Mouse (Mus musculus): ENCODE measurements around the gene Dnah2. TPM values are rescaled to one million over a fixed set of nuclear protein-coding genes. Genes with fewer than 3 reads are reported as not detected.

The Dnah2 gene
- polyA plus RNA-seq, 1 experiment from 2014 or later, result 0.52 TPM

GRCm38 (mm10) chr11:69559183-69559582 is 10.3 kb upstream of the Dnah2 start:
- ATAC-seq (replicated peaks; ENCODE audit: low FRiP score), result 0 out of 2 replicates have a peak, but pooled peaks have one; percentile 29
- Histone ChIP-seq H3K9ac (ENCODE audit: low read depth, low read length) (peak overlapping the region; percentile 10; the same call in 1 of the 2 replicates), H3K27ac (ENCODE audit: low read depth, low read length) (no peak overlapping the region), H3K36me3 (ENCODE audit: control insufficient read depth, insufficient read depth, low read length) (peaks cover 11% of the 10 kb centered on the region; the same call in 1 of the 2 replicates), H3K4me3 (ENCODE audit: low read depth, low read length) (peak overlapping the region; percentile 53), H3K4me2 (peak overlapping the region; percentile 84), H3K4me1 (replicated peaks; ENCODE audit: control insufficient read depth, insufficient read depth, low read length) (peaks cover 33% of the 10 kb centered on the region), H3K9me3 (ENCODE audit: control insufficient read depth, low read length) (no peaks in the 10 kb centered on the region), H3K27me3 (replicated peaks; ENCODE audit: control insufficient read depth, insufficient read depth, low read length) (peaks cover 33% of the 10 kb centered on the region)
- peak; percentile 41 for DNase-seq (ENCODE audit: low spot score)
- WGBS, result 12% methylated on average over 5 of the region's 5 CpGs

GRCm38 (mm10) chr11:69558756-69559155 is 9.8 kb upstream of the Dnah2 start:
- Histone ChIP-seq H3K4me2 (peak overlapping the region; percentile 84), H3K4me3 (ENCODE audit: low read depth, low read length) (peak overlapping the region; percentile 53; the same call in 1 of the 2 replicates), H3K36me3 (ENCODE audit: control insufficient read depth, insufficient read depth, low read length) (peaks cover 11% of the 10 kb centered on the region; the same call in 1 of the 2 replicates), H3K4me1 (replicated peaks; ENCODE audit: control insufficient read depth, insufficient read depth, low read length) (peaks cover 29% of the 10 kb centered on the region), H3K27ac (ENCODE audit: low read depth, low read length) (no peak overlapping the region), H3K27me3 (replicated peaks; ENCODE audit: control insufficient read depth, insufficient read depth, low read length) (peaks cover 33% of the 10 kb centered on the region), H3K9me3 (ENCODE audit: control insufficient read depth, low read length) (no peaks in the 10 kb centered on the region), H3K9ac (ENCODE audit: low read depth, low read length) (no peak overlapping the region; the same call in 1 of the 2 replicates)
- DNase-seq (ENCODE audit: low spot score), result peak; percentile 33
- ATAC-seq (replicated peaks; ENCODE audit: low FRiP score), result no peak
- WGBS, result 14% methylated on average over 6 of the region's 6 CpGs

GRCm38 (mm10) chr11:69557381-69557958 is 8.6 kb upstream of the Dnah2 start:
- H3K4me3 ChIP-seq (ENCODE audit: low read depth, low read length), result no peak overlapping the region
- no peak overlapping the region for H3K9ac ChIP-seq (ENCODE audit: low read depth, low read length)
- H3K4me1 ChIP-seq (replicated peaks; ENCODE audit: control insufficient read depth, insufficient read depth, low read length), result peaks cover 28% of the 10 kb centered on the region

DNA sequence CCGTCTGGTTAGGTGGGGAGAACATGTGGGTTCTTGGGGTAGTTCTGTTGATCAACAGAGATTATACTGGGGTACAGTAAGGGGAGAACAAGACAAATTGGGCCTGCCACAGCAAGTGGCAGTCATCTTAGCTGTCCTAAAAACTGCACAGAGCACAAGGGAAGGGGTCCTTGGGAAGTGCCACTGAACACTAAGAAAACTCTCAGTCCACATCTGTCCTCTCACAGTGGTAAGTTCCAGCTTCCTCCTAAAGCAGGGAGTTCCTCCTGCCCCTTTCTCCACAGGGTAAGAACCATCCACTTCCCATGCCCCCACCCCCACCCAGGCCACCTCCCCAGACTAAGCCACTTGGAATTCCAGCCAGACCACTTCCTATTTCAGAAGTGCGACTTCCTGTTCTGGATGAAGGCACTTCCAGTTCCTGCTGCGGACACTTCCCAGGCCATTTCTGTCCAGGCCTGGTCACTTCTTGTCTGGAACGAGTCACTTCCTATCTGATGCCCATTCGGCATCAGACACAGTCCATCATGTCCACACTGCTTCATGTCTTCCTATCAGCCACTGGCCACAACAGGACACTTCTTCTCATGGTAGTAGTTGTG is 5.7 kb upstream of the Dnah2 start:
- Histone ChIP-seq H3K27ac (ENCODE audit: low read depth, low read length) (no peak overlapping the region), H3K9ac (ENCODE audit: low read depth, low read length) (no peak overlapping the region), H3K4me3 (ENCODE audit: low read depth, low read length) (no peak overlapping the region), H3K36me3 (ENCODE audit: control insufficient read depth, insufficient read depth, low read length) (no peaks in the 10 kb centered on the region), H3K4me1 (replicated peaks; ENCODE audit: control insufficient read depth, insufficient read depth, low read length) (peaks cover 14% of the 10 kb centered on the region), H3K4me2 (no peak overlapping the region), H3K9me3 (ENCODE audit: control insufficient read depth, low read length) (no peaks in the 10 kb centered on the region), H3K27me3 (replicated peaks; ENCODE audit: control insufficient read depth, insufficient read depth, low read length) (peaks cover 22% of the 10 kb centered on the region)
- no peak for ATAC-seq (replicated peaks; ENCODE audit: low FRiP score)
- WGBS, result 54% methylated on average over 5 of the region's 5 CpGs
- DNase-seq (ENCODE audit: low spot score), result peak; percentile 31

More at GRCm38 (mm10) chr11:69557381-69557958, 8.6 kb upstream of the Dnah2 start:
- 46% methylated on average over 14 of the region's 14 CpGs for WGBS
- Histone ChIP-seq H3K36me3 (ENCODE audit: control insufficient read depth, insufficient read depth, low read length) (peaks cover 6% of the 10 kb centered on the region; the same call in 1 of the 2 replicates), H3K4me2 (no peak overlapping the region), H3K27me3 (replicated peaks; ENCODE audit: control insufficient read depth, insufficient read depth, low read length) (peaks cover 33% of the 10 kb centered on the region), H3K27ac (ENCODE audit: low read depth, low read length) (no peak overlapping the region), H3K9me3 (ENCODE audit: control insufficient read depth, low read length) (no peaks in the 10 kb centered on the region)
- DNase-seq (ENCODE audit: low spot score) (peak; percentile 33), ATAC-seq (replicated peaks; ENCODE audit: low FRiP score) (no peak)

GRCm38 (mm10) chr11:69553341-69553721 is 4.4 kb upstream of the Dnah2 start:
- no peak for ATAC-seq (replicated peaks; ENCODE audit: low FRiP score)
- H3K36me3 ChIP-seq (ENCODE audit: control insufficient read depth, insufficient read depth, low read length), result no peaks in the 10 kb centered on the region
- WGBS, result 34% methylated on average over 2 of the region's 2 CpGs
- DNase-seq (ENCODE audit: low spot score), result no peak
- no peaks in the 10 kb centered on the region for H3K9me3 ChIP-seq (ENCODE audit: control insufficient read depth, low read length)
- no peak overlapping the region for H3K4me3 ChIP-seq (ENCODE audit: low read depth, low read length)
- H3K27me3 ChIP-seq (replicated peaks; ENCODE audit: control insufficient read depth, insufficient read depth, low read length), result peaks cover 27% of the 10 kb centered on the region
- H3K4me2 ChIP-seq, result no peak overlapping the region
- no peak overlapping the region for H3K27ac ChIP-seq (ENCODE audit: low read depth, low read length)
- H3K4me1 ChIP-seq (replicated peaks; ENCODE audit: control insufficient read depth, insufficient read depth, low read length), result peaks cover under 1% of the 10 kb centered on the region; the same call in 1 of the 2 replicates
- H3K9ac ChIP-seq (ENCODE audit: low read depth, low read length), result no peak overlapping the region

- peaks cover 28% of the 10 kb centered on the region for H3K27me3 ChIP-seq (replicated peaks; ENCODE audit: control insufficient read depth, insufficient read depth, low read length)
- H3K27ac ChIP-seq (ENCODE audit: low read depth, low read length), result no peak overlapping the region
- no peaks in the 10 kb centered on the region for H3K9me3 ChIP-seq (ENCODE audit: control insufficient read depth, low read length)
- ATAC-seq (replicated peaks; ENCODE audit: low FRiP score) (no peak), DNase-seq (ENCODE audit: low spot score) (peak; percentile 32)
- WGBS, result 37% methylated on average over 14 of the region's 14 CpGs
- H3K9ac ChIP-seq (ENCODE audit: low read depth, low read length), result no peak overlapping the region
- no peaks in the 10 kb centered on the region; the same call in 1 of the 2 replicates for H3K4me1 ChIP-seq (replicated peaks; ENCODE audit: control insufficient read depth, insufficient read depth, low read length)
- no peaks in the 10 kb centered on the region for H3K36me3 ChIP-seq (ENCODE audit: control insufficient read depth, insufficient read depth, low read length)
- H3K4me2 ChIP-seq, result no peak overlapping the region
- H3K4me3 ChIP-seq (ENCODE audit: low read depth, low read length), result no peak overlapping the region
Measured at GRCm38 (mm10) chr11:69552622-69553340, 3.9 kb upstream of the Dnah2 start.

- Histone ChIP-seq H3K9ac (ENCODE audit: low read depth, low read length) (no peak overlapping the region), H3K9me3 (ENCODE audit: control insufficient read depth, low read length) (no peaks in the 10 kb centered on the region), H3K36me3 (ENCODE audit: control insufficient read depth, insufficient read depth, low read length) (no peaks in the 10 kb centered on the region), H3K4me3 (ENCODE audit: low read depth, low read length) (no peak overlapping the region), H3K27me3 (replicated peaks; ENCODE audit: control insufficient read depth, insufficient read depth, low read length) (peaks cover 25% of the 10 kb centered on the region), H3K27ac (ENCODE audit: low read depth, low read length) (no peak overlapping the region), H3K4me1 (replicated peaks; ENCODE audit: control insufficient read depth, insufficient read depth, low read length) (peaks cover 8% of the 10 kb centered on the region), H3K4me2 (no peak overlapping the region)
- ATAC-seq (replicated peaks; ENCODE audit: low FRiP score) (no peak), DNase-seq (ENCODE audit: low spot score) (no peak)
- 67% methylated on average over 4 of the region's 4 CpGs for WGBS
Measured at GRCm38 (mm10) chr11:69551310-69551709, 2.4 kb upstream of the Dnah2 start.

DNA sequence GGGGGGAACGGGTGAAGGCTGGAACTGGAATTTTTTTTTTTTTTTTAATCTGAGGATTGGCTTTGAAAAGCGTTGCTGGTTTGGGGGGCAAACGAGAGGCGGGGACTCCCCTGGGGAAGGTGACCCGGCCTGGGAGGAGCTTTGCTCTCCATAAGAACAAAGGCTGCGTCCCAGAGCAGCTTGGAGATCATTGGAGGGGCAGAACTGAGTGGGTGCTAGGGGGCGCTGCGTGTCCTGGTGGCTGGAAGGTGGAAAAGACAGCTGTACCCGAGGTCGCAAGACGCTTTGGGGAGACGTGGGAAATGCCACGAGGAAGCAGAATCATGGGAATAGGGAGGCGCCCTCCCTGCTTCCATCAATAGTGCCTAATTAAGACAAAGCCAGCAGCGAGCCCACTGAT is 1.8 kb downstream of the Dnah2 start:
- DNase-seq (ENCODE audit: low spot score) (no peak), ATAC-seq (replicated peaks; ENCODE audit: low FRiP score) (no peak)
- Histone ChIP-seq H3K27me3 (replicated peaks; ENCODE audit: control insufficient read depth, insufficient read depth, low read length) (peaks cover 25% of the 10 kb centered on the region), H3K9me3 (ENCODE audit: control insufficient read depth, low read length) (no peaks in the 10 kb centered on the region), H3K27ac (ENCODE audit: low read depth, low read length) (no peak overlapping the region), H3K4me1 (replicated peaks; ENCODE audit: control insufficient read depth, insufficient read depth, low read length) (peaks cover 9% of the 10 kb centered on the region), H3K4me3 (ENCODE audit: low read depth, low read length) (peak overlapping the region; percentile 54), H3K9ac (ENCODE audit: low read depth, low read length) (peak overlapping the region; percentile 62), H3K4me2 (peak overlapping the region; percentile 94), H3K36me3 (ENCODE audit: control insufficient read depth, insufficient read depth, low read length) (no peaks in the 10 kb centered on the region)
- WGBS, result 4% methylated on average over 15 of the region's 15 CpGs
